Mouse (Mus musculus) ES-Bruce4 (cell line): ENCODE data around the gene Bicd2. TPM values are rescaled to one million over a fixed set of nuclear protein-coding genes. Genes with fewer than 3 reads are reported as not detected.

Source experiments
- H3K27ac ChIP-seq: 2 replicates; pipeline ENCODE4 v1.5.1; 2012; ENCODE audit warnings: low read length, inconsistent platforms; ENCODE audit not compliant: insufficient read depth
- H3K27me3 ChIP-seq: 2 replicates; pipeline ENCODE4 v1.6.1; 2012; ENCODE audit warnings: mild to moderate bottlenecking, low read length, inconsistent platforms; ENCODE audit not compliant: control insufficient read depth, poor library complexity, insufficient read depth, severe bottlenecking
- H3K36me3 ChIP-seq: 2 replicates; pipeline ENCODE4 v1.6.1; 2012; ENCODE audit warnings: inconsistent platforms, mild to moderate bottlenecking, low read length, moderate library complexity; ENCODE audit not compliant: control insufficient read depth, poor library complexity, insufficient read depth, severe bottlenecking
- H3K4me1 ChIP-seq: one replicate; pipeline ENCODE4 v1.8.1; 2011; ENCODE audit warnings: low read length; ENCODE audit not compliant: control insufficient read depth, insufficient read depth
- H3K4me3 ChIP-seq: 2 replicates; pipeline ENCODE4 v1.5.1; 2011; ENCODE audit warnings: low read depth, mild to moderate bottlenecking, low read length
- H3K9ac ChIP-seq: 2 replicates; pipeline ENCODE4 v1.6.1; 2012; ENCODE audit warnings: low read depth, mild to moderate bottlenecking, inconsistent platforms; ENCODE audit not compliant: poor library complexity, severe bottlenecking
- H3K9me3 ChIP-seq: replicated peaks from 2 replicates; pipeline ENCODE4 v1.6.1; 2012; ENCODE audit warnings: mild to moderate bottlenecking, low read length, inconsistent platforms; ENCODE audit not compliant: control insufficient read depth, poor library complexity, insufficient read depth, severe bottlenecking
- CTCF ChIP-seq: IDR thresholded peaks from one replicate; pipeline ENCODE4 v1.8.1; 2011; ENCODE audit warnings: low read depth, low read length
- EP300 ChIP-seq: IDR thresholded peaks from 2 replicates; pipeline ENCODE4 v1.6.1; 2011; ENCODE audit warnings: low read depth, low read length; ENCODE audit not compliant: insufficient read depth
- POLR2A ChIP-seq: IDR thresholded peaks from one replicate; pipeline ENCODE4 v1.8.1; 2011; ENCODE audit warnings: low read length; ENCODE audit not compliant: insufficient read depth
- polyA plus RNA-seq: library from polyadenylated mRNA; stranded (reverse); fragments of >200 nt; gene quantifications from 2 replicates; pipeline ENCODE4 v1.2.4, GENCODE M21; 2011; ENCODE audit warnings: low read depth; ENCODE audit not compliant: missing spikeins, insufficient read depth, insufficient read length

Bicd2 gene
- polyA plus RNA-seq, 1 experiment = 16.1 TPM

GRCm38 (mm10) chr13:49316386-49317162 is 24.8 kb upstream of the Bicd2 start:
- Histone ChIP-seq H3K27me3 (no peaks in the 10 kb centered on the region), H3K4me3 (no peak overlapping the region), H3K9me3 (no peaks in the 10 kb centered on the region), H3K9ac (no peak overlapping the region), H3K4me1 (no peaks in the 10 kb centered on the region), H3K27ac (no peak overlapping the region), H3K36me3 (no peaks in the 10 kb centered on the region)
- TF ChIP-seq EP300 = no peak
- no peak for TF ChIP-seq POLR2A
- TF ChIP-seq CTCF = no peak

- TF ChIP-seq CTCF (no peak), EP300 (no peak)
- no peaks in the 10 kb centered on the region for H3K36me3 ChIP-seq
- H3K9ac ChIP-seq = no peak overlapping the region
- no peaks in the 10 kb centered on the region for H3K27me3 ChIP-seq
- H3K4me3 ChIP-seq = no peak overlapping the region
- no peak overlapping the region for H3K27ac ChIP-seq
- no peaks in the 10 kb centered on the region for H3K4me1 ChIP-seq
- no peaks in the 10 kb centered on the region for H3K9me3 ChIP-seq
Observed at GRCm38 (mm10) chr13:49317508-49317907, 23.9 kb upstream of the Bicd2 start.

- Histone ChIP-seq H3K4me3 (no peak overlapping the region), H3K27ac (no peak overlapping the region), H3K4me1 (no peaks in the 10 kb centered on the region), H3K9ac (no peak overlapping the region), H3K36me3 (no peaks in the 10 kb centered on the region), H3K27me3 (no peaks in the 10 kb centered on the region), H3K9me3 (no peaks in the 10 kb centered on the region)
- TF ChIP-seq POLR2A (no peak), CTCF (no peak), EP300 (no peak)
Observed at GRCm38 (mm10) chr13:49317914-49318313, 23.5 kb upstream of the Bicd2 start.

DNA sequence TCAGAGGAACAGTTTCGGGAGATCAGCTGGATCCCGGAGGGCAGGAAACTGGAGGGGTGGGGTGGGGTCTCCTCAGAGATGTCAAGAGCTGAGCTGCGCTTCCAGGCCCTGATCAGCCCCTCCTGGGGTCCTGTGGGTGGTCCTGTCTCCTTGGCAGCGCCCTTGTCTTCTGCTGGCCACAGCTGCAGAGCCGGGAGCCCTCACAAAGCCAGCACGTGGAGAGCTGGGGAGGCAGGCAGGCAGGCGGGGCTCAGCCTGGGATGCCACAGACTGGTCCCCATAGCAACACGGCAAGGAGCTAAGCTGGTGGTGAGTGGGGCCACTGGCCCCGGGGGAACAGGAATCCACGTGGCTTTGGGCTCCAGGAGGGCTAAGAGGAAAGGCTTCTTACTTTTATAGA is 21.3 kb upstream of the Bicd2 start, which contains the start of gene Fgd3:
TSS of gene Fgd3 (minus strand) at position 272 of the 400 bp plus-strand sequence.
- Histone ChIP-seq H3K27me3 (no peaks in the 10 kb centered on the region), H3K36me3 (no peaks in the 10 kb centered on the region), H3K9ac (no peak within 1 kb of the TSS), H3K4me1 (no peaks in the 10 kb centered on the region), H3K27ac (no peak within 1 kb of the TSS), H3K9me3 (no peaks in the 10 kb centered on the region), H3K4me3 (no peak within 1 kb of the TSS)
- TF ChIP-seq POLR2A (no peak), EP300 (no peak), CTCF (no peak)

- H3K27me3 ChIP-seq = no peaks in the 10 kb centered on the region
- TF ChIP-seq CTCF (no peak), POLR2A (no peak), EP300 (no peak)
- no peaks in the 10 kb centered on the region for H3K36me3 ChIP-seq
- H3K9ac ChIP-seq = no peak overlapping the region
- no peak overlapping the region for H3K4me3 ChIP-seq
- no peaks in the 10 kb centered on the region for H3K9me3 ChIP-seq
- no peaks in the 10 kb centered on the region for H3K4me1 ChIP-seq
- H3K27ac ChIP-seq = no peak overlapping the region
Observed at GRCm38 (mm10) chr13:49320514-49320913, 20.9 kb upstream of the Bicd2 start.

DNA sequence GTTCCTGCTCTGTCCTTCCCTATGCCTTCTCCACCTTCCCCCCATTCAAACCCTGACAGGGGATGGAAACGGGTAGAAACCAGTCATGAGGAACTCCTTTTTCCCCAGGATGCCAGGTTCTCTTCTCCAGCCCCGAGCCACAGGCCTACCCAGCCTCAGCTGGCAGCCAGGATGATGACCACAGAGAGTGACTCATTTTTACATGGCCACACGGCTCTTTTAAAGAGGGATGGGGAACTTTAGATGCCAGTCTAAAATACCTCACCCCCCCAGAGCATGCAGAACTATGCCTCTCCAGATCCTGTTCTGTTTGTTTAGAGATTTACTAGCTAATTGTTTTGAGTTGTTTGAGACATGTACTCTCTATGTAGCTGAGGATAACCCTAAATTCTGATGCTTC is 19.9 kb upstream of the Bicd2 start:
- Histone ChIP-seq H3K9me3 (no peaks in the 10 kb centered on the region), H3K9ac (no peak overlapping the region), H3K36me3 (no peaks in the 10 kb centered on the region), H3K4me3 (no peak overlapping the region), H3K27me3 (no peaks in the 10 kb centered on the region), H3K4me1 (no peaks in the 10 kb centered on the region), H3K27ac (no peak overlapping the region)
- TF ChIP-seq CTCF (no peak), EP300 (no peak), POLR2A (no peak)
